Mouse (Mus musculus): ENCODE data around the gene Tmem201. TPM values are rescaled to one million over a fixed set of nuclear protein-coding genes. Genes with fewer than 3 reads are reported as not detected.

Gene Tmem201
- total and polyA plus RNA-seq, 3 experiments = 6.4 to 29.2 (median 16.2) TPM

GRCm38 (mm10) chr4:149710510-149710909 lies 27.3 kb downstream of the Tmem201 start (continued):
- TF ChIP-seq ZC3H11A (IDR thresholded peaks at IDR 0.05; ENCODE audit: low read depth, low read length) = peak; percentile 72
- peak; percentile 97 for TF ChIP-seq RAD21 (IDR thresholded peaks at IDR 0.05; ENCODE audit: low read depth, low read length)
- TF ChIP-seq POLR2A (IDR thresholded peaks at IDR 0.05; ENCODE audit: low read depth, low read length) = peak; percentile 40
- no peak for TF ChIP-seq CHD1 (IDR thresholded peaks at IDR 0.05; ENCODE audit: low read depth, low read length)
- TF ChIP-seq UBTF (IDR thresholded peaks at IDR 0.05; ENCODE audit: low read depth, low read length) = no peak
- TF ChIP-seq TCF12 (IDR thresholded peaks at IDR 0.05; ENCODE audit: low read depth, low read length) = 0 out of 2 replicates have a peak, but pooled peaks have one; percentile 38

GRCm38 (mm10) chr4:149705941-149706340 lies 31.9 kb downstream of the Tmem201 start:
- no peaks in the 10 kb centered on the region for H3K27me3 ChIP-seq (replicated peaks)
- peaks cover 0 to 22% of the 10 kb centered on the region in 2 experiments for H3K36me3 ChIP-seq (replicated peaks in 1 of 2; ENCODE audit: control insufficient read depth in 1 of 2, insufficient read depth in 1 of 2, low read length in 1 of 2)
- H3K4me1 ChIP-seq (ENCODE audit: control insufficient read depth in 1 of 2, insufficient read depth in 2 of 2) = peaks cover 5 to 46% of the 10 kb centered on the region in 2 experiments
- dilution Hi-C loops (cut with MboI; ENCODE audit: extremely low pct_ligation_motif_present, extremely low pct_unique_long_range_greater_than_20kb, low sequenced_read_pairs) (no loop called here), in situ Hi-C loops (cut with MboI; ENCODE audit: low pct_ligation_motif_present, low pct_unique_long_range_greater_than_20kb, low sequenced_read_pairs) (loop anchor here (25.0 kb wide), 1 partner anchor 544 kb away; the partner anchor contains the start of gene Pgd)
- peak overlapping the region; percentile 81; the same call in 1 of the 2 replicates for H3K4me2 ChIP-seq (ENCODE audit: insufficient read depth, low read depth, poor library complexity, severe bottlenecking)
- H3K79me2 ChIP-seq (replicated peaks; ENCODE audit: control insufficient read depth, extremely low read depth, insufficient read depth, poor library complexity, severe bottlenecking) = peaks cover 13% of the 10 kb centered on the region
- peak; percentile 45 for DNase-seq (ENCODE audit: extremely low read depth)
- no peak overlapping the region for H3K27ac ChIP-seq (ENCODE audit: insufficient read depth, low read depth)
- TF ChIP-seq POLR2A (IDR thresholded peaks at IDR 0.05; ENCODE audit: low read depth, low read length) (no peak), SMC3 (IDR thresholded peaks at IDR 0.05; ENCODE audit: low read depth, low read length) (no peak), NELFE (IDR thresholded peaks at IDR 0.05; ENCODE audit: low read depth, low read length) (no peak), ZMIZ1 (IDR thresholded peaks at IDR 0.05; ENCODE audit: low read depth, low read length) (no peak), KAT2A (IDR thresholded peaks at IDR 0.05; ENCODE audit: insufficient replicate concordance, low read length) (no peak), MXI1 (IDR thresholded peaks at IDR 0.05; ENCODE audit: low read depth, low read length) (no peak), MAX (IDR thresholded peaks at IDR 0.05; ENCODE audit: low read length) (no peak), RCOR1 (conservative IDR thresholded peaks at IDR 0.05; ENCODE audit: low read depth, low read length) (no peak), MEF2A (IDR thresholded peaks at IDR 0.05; ENCODE audit: borderline replicate concordance, low read depth, low read length) (no peak), HCFC1 (IDR thresholded peaks at IDR 0.05; ENCODE audit: low read depth, low read length) (no peak), MAFK (IDR thresholded peaks at IDR 0.05; ENCODE audit: insufficient replicate concordance, low read length) (no peak), IRF4 (IDR thresholded peaks at IDR 0.05; ENCODE audit: low read depth, low read length) (0 out of 2 replicates have a peak, but pooled peaks have one; percentile 29), CHD1 (IDR thresholded peaks at IDR 0.05; ENCODE audit: low read depth, low read length) (no peak), EP300 (IDR thresholded peaks at IDR 0.05; ENCODE audit: low read length) (no peak), ZC3H11A (IDR thresholded peaks at IDR 0.05; ENCODE audit: low read depth, low read length) (no peak), JUND (conservative IDR thresholded peaks at IDR 0.05; ENCODE audit: low read depth, low read length) (no peak), CHD2 (IDR thresholded peaks at IDR 0.05; ENCODE audit: low read length) (no peak), GABPA (IDR thresholded peaks at IDR 0.05; ENCODE audit: insufficient replicate concordance, low read depth, low read length) (no peak), MAZ (IDR thresholded peaks at IDR 0.05; ENCODE audit: low read depth, low read length) (no peak), UBTF (IDR thresholded peaks at IDR 0.05; ENCODE audit: low read depth, low read length) (no peak), USF2 (conservative IDR thresholded peaks at IDR 0.05; ENCODE audit: low read depth, low read length) (no peak), ETS1 (conservative IDR thresholded peaks at IDR 0.05; ENCODE audit: low read depth, low read length) (0 out of 2 replicates have a peak, but pooled peaks have one; percentile 7), NRF1 (IDR thresholded peaks at IDR 0.05; ENCODE audit: low read depth, low read length) (no peak), MYC (IDR thresholded peaks at IDR 0.05; ENCODE audit: low read depth, low read length) (no peak), ZKSCAN1 (IDR thresholded peaks at IDR 0.05; ENCODE audit: borderline replicate concordance, low read depth, low read length) (no peak), ZNF384 (IDR thresholded peaks at IDR 0.05; ENCODE audit: low read depth, low read length) (peak; percentile 85), USF1 (IDR thresholded peaks at IDR 0.05; ENCODE audit: low read depth, low read length) (no peak), POLR2AphosphoS2 (IDR thresholded peaks at IDR 0.05; ENCODE audit: low read depth, low read length) (no peak), CTCF (conservative IDR thresholded peaks at IDR 0.05 in 1 of 2, IDR thresholded peaks at IDR 0.05 in 1 of 2; ENCODE audit: low read depth in 2 of 2, low read length in 2 of 2) (no peak), BHLHE40 (IDR thresholded peaks at IDR 0.05; ENCODE audit: low read depth, low read length) (peak; percentile 64), SIN3A (IDR thresholded peaks at IDR 0.05; ENCODE audit: low read length) (no peak), TCF12 (IDR thresholded peaks at IDR 0.05; ENCODE audit: low read depth, low read length) (no peak), E2F4 (IDR thresholded peaks at IDR 0.05; ENCODE audit: insufficient replicate concordance, low read depth, low read length) (no peak)
- no peaks in the 10 kb centered on the region for H3K9me3 ChIP-seq (replicated peaks; ENCODE audit: low read length)
- H3K9ac ChIP-seq (ENCODE audit: insufficient read depth, low read depth) = no peak overlapping the region
- H3K4me3 ChIP-seq (replicated peaks in 1 of 3; ENCODE audit: low read depth in 2 of 3, low read length in 2 of 3, poor library complexity in 1 of 3) = no peak overlapping the region
